Mouse (Mus musculus) hindbrain, embryonic 11.5 days (tissue): ENCODE measurements around the gene Atp12a. TPM values are rescaled to one million over a fixed set of nuclear protein-coding genes. Genes with fewer than 3 reads are reported as not detected.
A peak's percentile ranks its signal among the peaks of the same experiment; 100 is the strongest.

Experiments used
- ATAC-seq: fragments of 200-750 bp; cut with Nextera tagmentation; 2 replicates; pipeline ENCODE4 v1.8.0; 2017; ENCODE audit warnings: mild to moderate bottlenecking, moderate TSS enrichment, moderate library complexity; ENCODE audit not compliant: low FRiP score
- DNase-seq: peaks from one replicate; pipeline ENCODE4 v3.0.0-alpha.2; 2015; ENCODE audit warnings: low spot score
- H3K27ac ChIP-seq: fragments of 300-500 bp; sonication (generic); 2 replicates; pipeline ENCODE4 v1.5.1; 2014; ENCODE audit warnings: mild to moderate bottlenecking, low read depth, low read length
- H3K27me3 ChIP-seq: fragments of 300-500 bp; sonication (generic); 2 replicates; pipeline ENCODE4 v1.6.1; 2014; ENCODE audit warnings: mild to moderate bottlenecking, low read length, moderate library complexity, mixed read lengths; ENCODE audit not compliant: control insufficient read depth, insufficient read depth
- H3K36me3 ChIP-seq: fragments of 300-500 bp; sonication (generic); 2 replicates; pipeline ENCODE4 v1.6.1; 2014; ENCODE audit warnings: mild to moderate bottlenecking, low read length, moderate library complexity, mixed read lengths; ENCODE audit not compliant: control insufficient read depth, insufficient read depth
- H3K4me1 ChIP-seq: fragments of 300-500 bp; sonication (generic); replicated peaks from 2 replicates; pipeline ENCODE4 v1.6.1; 2014; ENCODE audit warnings: low read length, mixed read lengths; ENCODE audit not compliant: control insufficient read depth, insufficient read depth
- H3K4me2 ChIP-seq: fragments of 300-500 bp; sonication (generic); replicated peaks from 2 replicates; pipeline ENCODE4 v1.6.1; 2014; ENCODE audit warnings: mild to moderate bottlenecking, low read depth, low read length
- H3K4me3 ChIP-seq: fragments of 300-500 bp; sonication (generic); 2 replicates; pipeline ENCODE4 v1.5.1; 2014; ENCODE audit warnings: low read depth, low read length
- H3K9ac ChIP-seq: fragments of 300-500 bp; sonication (generic); 2 replicates; pipeline ENCODE4 v1.6.1; 2014; ENCODE audit warnings: low read depth, low read length
- H3K9me3 ChIP-seq: fragments of 300-500 bp; sonication (generic); 2 replicates; pipeline ENCODE4 v1.6.1; 2016; ENCODE audit warnings: low read length; ENCODE audit not compliant: control insufficient read depth
- WGBS: fragments of 180-500 bp; shearing (Covaris S2); extraction: QIAGEN DNeasy Blood & Tissue Kit; methylation state at CpG from one replicate; pipeline ENCODE4 v1.1.7; 2014; 5-methylcytosine and 5-hydroxymethylcytosine counted together
- polyA plus RNA-seq: library from polyadenylated mRNA; unstranded; fragments of >200 nt; fragmentation: Nextera tagmentation; extraction: Ambion mirVana; gene quantifications from 2 replicates; pipeline ENCODE4 v1.2.1, GENCODE M21; 2014

The Atp12a gene
- polyA plus RNA-seq, 1 experiment from 2014 or later = 0.15 TPM

GRCm38 (mm10) chr14:56393704-56394312 lies 28.9 kb downstream of the Atp12a start:
- 27% methylated on average over 2 of the region's 2 CpGs for WGBS
- ATAC-seq (no peak), DNase-seq (no peak)
- Histone ChIP-seq H3K27ac (no peak overlapping the region), H3K9me3 (no peaks in the 10 kb centered on the region), H3K27me3 (no peaks in the 10 kb centered on the region), H3K9ac (no peak overlapping the region), H3K4me1 (no peaks in the 10 kb centered on the region), H3K4me3 (no peak overlapping the region), H3K36me3 (no peaks in the 10 kb centered on the region), H3K4me2 (no peak overlapping the region)

- ATAC-seq (no peak), DNase-seq (peak; percentile 40)
- no peak overlapping the region for H3K9ac ChIP-seq
- no peak overlapping the region for H3K27ac ChIP-seq
- no peaks in the 10 kb centered on the region for H3K27me3 ChIP-seq
- H3K4me2 ChIP-seq = no peak overlapping the region
- no peaks in the 10 kb centered on the region for H3K4me1 ChIP-seq
- no peaks in the 10 kb centered on the region for H3K36me3 ChIP-seq
- H3K9me3 ChIP-seq = no peaks in the 10 kb centered on the region
- H3K4me3 ChIP-seq = no peak overlapping the region
Observed at GRCm38 (mm10) chr14:56398001-56398400, 33.1 kb downstream of the Atp12a start.

- WGBS = 69% methylated on average over 34 of the region's 34 CpGs
- H3K9ac ChIP-seq = no peak within 1 kb of the TSS
- H3K27ac ChIP-seq = no peak within 1 kb of the TSS
- H3K36me3 ChIP-seq = no peaks in the 10 kb centered on the region
- no peak within 1 kb of the TSS for H3K4me3 ChIP-seq
- no peak for ATAC-seq
- peak within 1 kb of the TSS; percentile 14; the same call in 1 of the 2 replicates for H3K4me2 ChIP-seq
- no peaks in the 10 kb centered on the region for H3K27me3 ChIP-seq
- no peaks in the 10 kb centered on the region for H3K4me1 ChIP-seq
- no peak for DNase-seq
- no peaks in the 10 kb centered on the region for H3K9me3 ChIP-seq
Observed at GRCm38 (mm10) chr14:56402311-56403071, 37.6 kb downstream of the Atp12a start, which contains the start of gene Rnf17. TSS of gene Rnf17 (plus strand) at chr14:56402581.

GRCm38 (mm10) chr14:56403072-56403375 lies 38.2 kb downstream of the Atp12a start:
- Histone ChIP-seq H3K4me1 (no peaks in the 10 kb centered on the region), H3K9ac (no peak overlapping the region), H3K4me3 (no peak overlapping the region), H3K9me3 (no peaks in the 10 kb centered on the region), H3K4me2 (no peak overlapping the region), H3K36me3 (no peaks in the 10 kb centered on the region), H3K27ac (no peak overlapping the region), H3K27me3 (no peaks in the 10 kb centered on the region)
- WGBS = 89% methylated on average over 2 of the region's 2 CpGs
- ATAC-seq = no peak
- DNase-seq = no peak

Other genes with a start within 250 kb of the Atp12a start
- gene Gzme, start 244.4 kb upstream of the Atp12a start, polyA plus RNA-seq = not detected in 2 replicates
- not detected in 2 replicates for gene Gzmd, start 232.5 kb upstream of the Atp12a start, polyA plus RNA-seq
- gene Gzmg, start 205.5 kb upstream of the Atp12a start, polyA plus RNA-seq = not detected in 2 replicates
- gene Gzmn, start 190.5 kb upstream of the Atp12a start, polyA plus RNA-seq = not detected in 2 replicates
- not detected in 2 replicates for gene Gzmf, start 153.7 kb upstream of the Atp12a start, polyA plus RNA-seq
- gene Gzmc, start 130.4 kb upstream of the Atp12a start, polyA plus RNA-seq = not detected in 2 replicates
- gene Gzmb, start 102.8 kb upstream of the Atp12a start, polyA plus RNA-seq = 0.11 TPM in 1 of 2 replicates, not detected in the other
- 1.9 and 2.0 TPM in 2 replicates for gene Rnf17, start 37.5 kb downstream of the Atp12a start, polyA plus RNA-seq
- 15.8 and 21.6 TPM in 2 replicates for gene Cenpj, start 210.4 kb downstream of the Atp12a start, polyA plus RNA-seq
- gene Parp4, start 210.6 kb downstream of the Atp12a start, polyA plus RNA-seq = 1.1 and 2.9 TPM in 2 replicates